Mouse (Mus musculus) kidney, adult 2 months (tissue): ENCODE measurements around the gene Lhfpl2. TPM values are rescaled to one million over a fixed set of nuclear protein-coding genes. Genes with fewer than 3 reads are reported as not detected.

Source experiments
- DNase-seq: peaks from one replicate; pipeline ENCODE4 v3.0.0; 2021
- H3K27ac ChIP-seq: fragments of 200-500 bp; 2 replicates; pipeline ENCODE4 v1.5.1; 2012; ENCODE audit warnings: low read depth, low read length, control low read depth, inconsistent platforms; ENCODE audit not compliant: insufficient read depth
- H3K27me3 ChIP-seq: fragments of 200-500 bp; replicated peaks from 2 replicates; pipeline ENCODE4 v1.6.1; 2012; ENCODE audit warnings: mild to moderate bottlenecking, moderate library complexity, low read length, inconsistent platforms; ENCODE audit not compliant: control insufficient read depth, insufficient read depth
- H3K36me3 ChIP-seq: fragments of 200-500 bp; 2 replicates; pipeline ENCODE4 v1.6.1; 2012; ENCODE audit warnings: mild to moderate bottlenecking, moderate library complexity, low read length, inconsistent platforms; ENCODE audit not compliant: control insufficient read depth, insufficient read depth
- H3K4me1 ChIP-seq: fragments of 200-500 bp; 2 replicates; pipeline ENCODE4 v1.6.1; 2011; ENCODE audit warnings: low read length; ENCODE audit not compliant: control insufficient read depth, insufficient read depth
- H3K4me3 ChIP-seq: fragments of 200-500 bp; 2 replicates; pipeline ENCODE4 v1.5.1; 2011; ENCODE audit warnings: mild to moderate bottlenecking, low read depth, low read length, control low read depth; ENCODE audit not compliant: insufficient read depth
- CTCF ChIP-seq: fragments of 200-500 bp; conservative IDR thresholded peaks from 2 replicates; pipeline ENCODE4 v1.5.1; 2011; ENCODE audit warnings: low read depth, mild to moderate bottlenecking, control low read depth, low read length, moderate library complexity, mixed read lengths; ENCODE audit not compliant: insufficient read depth, insufficient read length
- POLR2A ChIP-seq: fragments of 200-500 bp; IDR thresholded peaks from one replicate; pipeline ENCODE4 v1.6.1; 2011; ENCODE audit warnings: low read depth, low read length, control low read depth
- WGBS: fragments of 180-500 bp; shearing (Covaris S2); methylation state at CpG from one replicate; pipeline ENCODE4 v1.1.7; 2018; 5-methylcytosine and 5-hydroxymethylcytosine counted together
- polyA plus RNA-seq: library from polyadenylated mRNA; depleted of rRNA; stranded (reverse); fragments of >200 nt; gene quantifications from 2 replicates; pipeline ENCODE4 v1.2.3, GENCODE M21; 2012

Lhfpl2 gene
- polyA plus RNA-seq, 1 experiment, result 11.3 TPM

DNA sequence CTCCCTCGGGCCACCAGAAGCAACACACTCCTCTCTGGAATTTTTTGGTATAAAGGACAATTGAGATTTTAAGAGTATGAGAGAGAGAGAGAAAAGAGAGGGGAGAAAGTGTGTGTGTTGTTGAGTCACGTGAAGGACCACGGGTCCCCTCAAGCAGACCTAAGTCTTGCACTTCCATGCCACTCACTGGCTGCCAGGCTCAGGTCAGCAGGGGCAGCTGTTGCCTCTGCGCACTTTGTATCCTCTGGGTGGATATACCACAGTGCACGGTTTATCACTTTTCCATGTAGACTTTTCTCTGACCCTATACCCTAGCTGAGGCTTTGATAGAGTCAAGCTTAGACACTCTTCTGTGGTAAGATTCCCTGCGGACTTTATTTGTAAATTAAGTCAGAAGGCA lies 128.0 kb downstream of the Lhfpl2 start:
- H3K4me3 ChIP-seq, result no peak overlapping the region
- no peaks in the 10 kb centered on the region for H3K36me3 ChIP-seq
- no peak for TF ChIP-seq POLR2A
- no peak for TF ChIP-seq CTCF
- peaks cover 7% of the 10 kb centered on the region; the same call in 1 of the 2 replicates for H3K4me1 ChIP-seq
- 84% methylated on average over 5 of the region's 6 CpGs for WGBS
- no peaks in the 10 kb centered on the region for H3K27me3 ChIP-seq
- no peak for DNase-seq
- H3K27ac ChIP-seq, result no peak overlapping the region

DNA sequence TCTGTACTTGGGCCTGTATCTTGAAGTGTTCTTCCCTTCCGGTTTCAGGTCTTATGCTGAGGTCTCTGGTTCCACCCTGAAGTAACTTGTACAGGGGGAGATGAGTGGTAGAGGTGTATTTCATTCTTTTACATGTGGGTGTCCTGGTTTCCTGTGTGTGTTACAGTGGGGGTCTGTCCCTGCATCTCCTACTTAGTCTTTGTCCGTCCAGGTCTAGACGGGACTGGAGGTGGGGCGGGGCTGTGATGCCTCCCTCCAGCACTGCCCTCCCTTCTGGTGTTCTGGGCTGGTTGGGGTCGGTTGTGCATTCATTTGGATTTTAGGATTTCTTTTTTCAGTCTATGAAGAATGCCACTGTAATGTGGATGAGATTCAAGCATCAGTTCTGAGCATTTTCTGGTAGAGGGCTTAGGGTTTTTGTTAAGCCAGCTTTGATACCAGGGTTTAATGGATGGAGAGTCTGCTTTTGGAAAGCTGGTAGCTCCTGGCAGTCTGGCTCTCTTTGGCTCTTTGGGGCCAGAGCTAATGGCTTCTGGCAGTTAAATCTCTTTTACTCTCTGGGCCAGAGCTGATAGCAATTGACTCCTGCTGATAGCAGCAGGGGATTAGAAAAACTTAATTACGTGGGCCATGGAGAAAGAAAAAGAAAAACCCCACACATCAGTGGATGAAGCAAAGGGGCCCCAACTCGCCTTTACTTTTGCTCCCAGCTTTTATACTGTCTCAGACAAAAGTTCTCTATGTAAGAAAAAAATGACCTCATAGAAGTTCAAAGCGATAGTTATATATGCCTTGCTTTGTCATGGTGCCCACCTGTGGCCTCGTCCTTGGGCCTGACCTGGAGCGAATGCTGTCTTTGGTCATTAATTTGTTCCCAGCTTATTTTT lies 130.8 kb downstream of the Lhfpl2 start:
- Histone ChIP-seq H3K27ac (no peak overlapping the region), H3K36me3 (no peaks in the 10 kb centered on the region), H3K4me3 (no peak overlapping the region), H3K27me3 (no peaks in the 10 kb centered on the region), H3K4me1 (no peaks in the 10 kb centered on the region)
- WGBS, result 83% methylated on average over 10 of the region's 10 CpGs
- TF ChIP-seq CTCF (no peak), POLR2A (no peak)
- no peak for DNase-seq

DNA sequence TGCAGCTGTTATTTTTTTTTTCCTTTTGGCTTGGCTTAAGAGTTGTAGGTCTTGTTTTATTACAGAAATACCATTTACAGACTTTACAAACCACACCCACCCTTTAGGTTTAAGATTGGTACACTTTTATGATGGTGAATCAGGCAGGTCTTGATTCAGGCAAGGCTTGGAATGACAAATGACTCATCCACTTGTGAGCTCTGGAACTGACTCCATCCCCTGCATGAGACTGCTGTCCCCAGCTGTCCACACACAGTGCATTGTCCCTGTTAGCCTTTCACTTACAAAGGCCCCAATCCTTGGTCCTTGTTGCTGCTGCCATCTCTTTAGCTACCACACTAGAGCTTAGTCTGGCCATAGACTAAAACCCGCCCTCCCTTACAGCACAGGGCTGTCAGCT lies 132.8 kb downstream of the Lhfpl2 start:
- Histone ChIP-seq H3K4me3 (no peak overlapping the region), H3K4me1 (no peaks in the 10 kb centered on the region), H3K27me3 (no peaks in the 10 kb centered on the region), H3K27ac (no peak overlapping the region), H3K36me3 (no peaks in the 10 kb centered on the region)
- TF ChIP-seq POLR2A (no peak), CTCF (no peak)
- 100% methylated on average over 1 of the region's 1 CpGs for WGBS
- no peak for DNase-seq

DNA sequence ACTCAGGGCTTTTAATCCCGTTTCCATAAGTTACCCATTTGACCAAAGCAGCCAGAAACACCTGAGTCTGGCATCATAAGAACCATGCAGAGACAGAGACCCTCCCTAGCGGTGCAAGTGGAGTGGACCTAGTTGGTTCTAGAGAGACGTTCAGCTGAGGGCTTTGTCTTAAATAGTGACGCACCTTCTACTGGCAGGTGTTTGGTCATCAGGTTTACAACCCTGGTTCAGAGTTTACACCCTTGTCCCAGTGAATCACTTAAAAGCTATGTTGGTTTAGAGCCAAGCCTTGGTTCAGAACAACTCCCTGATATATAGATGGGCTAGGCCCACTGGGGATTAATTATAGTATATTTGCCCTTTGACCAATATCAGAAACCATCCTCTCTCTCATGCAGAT lies 135.6 kb downstream of the Lhfpl2 start:
- H3K36me3 ChIP-seq, result no peaks in the 10 kb centered on the region
- TF ChIP-seq POLR2A (no peak), CTCF (no peak)
- DNase-seq, result no peak
- WGBS, result 78% methylated on average over 4 of the region's 4 CpGs
- H3K4me1 ChIP-seq, result no peaks in the 10 kb centered on the region
- H3K27ac ChIP-seq, result no peak overlapping the region
- no peaks in the 10 kb centered on the region for H3K27me3 ChIP-seq
- no peak overlapping the region for H3K4me3 ChIP-seq

DNA sequence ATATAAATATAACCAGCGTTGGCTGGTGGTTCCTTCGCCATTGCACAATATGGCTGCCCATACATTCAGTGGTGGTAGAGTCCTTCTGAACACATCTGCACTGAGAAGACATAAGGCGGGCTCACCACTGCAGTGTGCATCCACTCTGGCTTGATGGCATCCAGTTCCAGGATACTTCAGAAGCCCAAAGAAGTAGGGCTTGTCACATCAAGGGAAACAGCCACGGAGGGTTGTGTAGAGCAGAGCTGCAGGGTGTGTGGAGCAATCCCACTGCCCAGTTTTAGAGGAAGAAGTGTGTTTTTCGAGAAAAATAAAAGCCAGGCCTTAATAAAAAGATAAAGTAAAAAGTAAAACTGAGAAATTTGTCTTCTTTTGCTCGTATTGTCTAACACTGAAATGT lies 141.0 kb downstream of the Lhfpl2 start:
- H3K27me3 ChIP-seq, result no peaks in the 10 kb centered on the region
- H3K4me1 ChIP-seq, result no peaks in the 10 kb centered on the region
- WGBS, result 88% methylated on average over 6 of the region's 6 CpGs
- H3K36me3 ChIP-seq, result no peaks in the 10 kb centered on the region; the same call in 1 of the 2 replicates
- no peak for DNase-seq
- no peak overlapping the region for H3K4me3 ChIP-seq
- TF ChIP-seq CTCF (no peak), POLR2A (no peak)
- no peak overlapping the region for H3K27ac ChIP-seq

DNA sequence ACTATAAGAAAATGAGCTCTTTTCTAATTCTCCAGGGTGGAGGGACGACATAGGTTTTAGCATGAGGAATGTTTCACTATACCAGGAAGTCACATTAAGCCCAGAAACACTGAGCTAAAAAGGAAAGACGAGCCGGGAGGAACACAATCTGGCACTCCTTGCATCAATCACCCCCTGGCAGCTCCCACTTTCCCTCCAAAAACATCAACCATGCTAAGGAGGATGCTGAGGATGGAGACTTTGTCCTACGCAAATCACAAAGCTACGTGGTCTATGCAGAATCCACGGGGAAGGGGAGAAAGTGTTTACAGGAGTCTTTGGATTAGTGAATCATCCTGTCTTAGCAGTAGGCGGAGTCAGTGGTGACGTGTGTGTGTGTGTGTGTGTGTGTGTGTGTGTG lies 142.2 kb downstream of the Lhfpl2 start:
- 59% methylated on average over 8 of the region's 8 CpGs for WGBS
- H3K27me3 ChIP-seq, result no peaks in the 10 kb centered on the region
- H3K4me1 ChIP-seq, result no peaks in the 10 kb centered on the region
- no peak for DNase-seq
- no peaks in the 10 kb centered on the region; the same call in 1 of the 2 replicates for H3K36me3 ChIP-seq
- H3K4me3 ChIP-seq, result no peak overlapping the region
- TF ChIP-seq POLR2A, result no peak
- TF ChIP-seq CTCF, result no peak
- no peak overlapping the region for H3K27ac ChIP-seq

DNA sequence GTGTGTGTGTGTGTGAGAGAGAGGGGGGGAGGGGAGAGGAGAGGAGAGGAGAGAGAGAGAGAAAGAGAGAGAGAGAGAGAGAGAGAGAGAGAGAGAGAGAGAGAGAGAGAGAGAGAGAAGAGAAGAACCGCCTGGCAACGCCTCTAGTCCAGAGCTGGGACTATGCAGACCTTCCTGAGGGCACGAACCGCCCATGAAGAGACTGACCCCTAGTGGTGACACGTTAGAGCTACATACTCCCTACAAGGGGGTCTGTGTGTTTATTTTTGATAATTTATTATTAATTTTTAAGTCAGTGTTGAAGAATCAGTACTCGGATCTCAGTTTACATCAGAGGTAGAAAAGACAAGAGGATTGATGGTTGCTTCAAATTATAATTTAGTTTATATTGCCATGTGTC lies 147.6 kb downstream of the Lhfpl2 start:
- no peaks in the 10 kb centered on the region for H3K27me3 ChIP-seq
- H3K4me3 ChIP-seq, result no peak overlapping the region
- no peak overlapping the region for H3K27ac ChIP-seq
- peaks cover 1% of the 10 kb centered on the region; the same call in 1 of the 2 replicates for H3K36me3 ChIP-seq
- no peaks in the 10 kb centered on the region for H3K4me1 ChIP-seq
- WGBS, result 9% methylated on average over 6 of the region's 6 CpGs
- TF ChIP-seq CTCF (peak; percentile 74), POLR2A (no peak)
- peak; percentile 56 for DNase-seq
